Mouse (Mus musculus): ENCODE results near the gene Mau2. TPM values are rescaled to one million over a fixed set of nuclear protein-coding genes. Genes with fewer than 3 reads are reported as not detected.

The Mau2 gene
- polyA plus RNA-seq (2015; fragmentation: Nextera tagmentation; extraction: Ambion mirVana), result 59.5 and 62.8 TPM in 2 replicates

DNA sequence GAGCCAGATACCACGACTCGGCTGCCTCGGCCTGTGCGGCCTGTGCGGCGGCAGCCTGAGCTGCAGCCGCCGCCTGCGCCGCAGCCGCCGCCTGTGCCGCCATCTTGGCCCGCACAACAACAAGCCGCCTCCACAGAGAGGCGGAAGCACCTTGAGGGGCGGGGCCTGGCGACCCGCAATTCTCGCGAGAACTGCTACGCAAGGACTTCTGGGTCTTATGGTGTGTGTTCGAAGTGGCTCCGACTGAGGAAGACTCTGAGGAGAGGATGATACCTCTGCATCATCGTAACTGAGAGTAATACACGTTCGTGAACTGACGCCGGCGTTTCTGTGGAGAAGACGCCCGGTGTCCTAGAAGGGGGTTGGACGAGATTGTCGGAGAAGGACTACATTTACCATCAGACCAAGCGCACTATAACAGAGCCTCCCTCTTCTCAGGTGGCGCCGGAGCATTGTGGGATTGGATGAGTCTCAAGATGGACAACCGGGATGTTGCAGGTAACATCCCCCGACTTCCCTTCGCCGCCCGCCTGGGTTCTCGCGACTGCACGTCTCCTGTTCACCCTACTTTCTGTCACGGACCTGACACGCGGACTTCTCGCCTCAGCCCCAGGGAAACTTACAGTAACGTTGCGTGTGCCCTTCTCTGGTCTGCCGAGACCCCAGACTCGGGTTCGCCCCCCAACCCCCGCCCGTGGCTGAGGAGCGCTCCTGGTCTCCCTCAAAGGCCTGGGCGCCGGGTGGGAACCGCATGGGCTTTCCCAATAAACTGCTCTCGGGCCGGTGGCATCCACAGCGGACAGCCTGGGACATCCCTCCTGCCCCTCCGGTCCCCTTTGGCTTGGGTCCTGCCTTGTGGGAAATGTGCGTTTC is at the start of gene Mau2, which contains the start of gene Sugp1:
Mau2 (minus strand) TSS at position 152 of the 873 bp plus-strand sequence.
Sugp1 (plus strand) TSS at position 231 of the 873 bp plus-strand sequence.
- peak within 1 kb of the TSS; percentile 97 for H3K4me2 ChIP-seq (replicated peaks)
- no peaks in the 10 kb centered on the region for H3K27me3 ChIP-seq
- H3K36me3 ChIP-seq, result peaks cover 3% of the 10 kb centered on the region; the same call in 1 of the 2 replicates
- H3K4me1 ChIP-seq, result peaks cover 36% of the 10 kb centered on the region
- H3K9me3 ChIP-seq, result no peaks in the 10 kb centered on the region
- peak; percentile 97 for ATAC-seq (ENCODE audit: low FRiP score, low read depth)
- peak within 1 kb of the TSS; percentile 98 for H3K4me3 ChIP-seq
- H3K9ac ChIP-seq, result peak within 1 kb of the TSS; percentile 97
- peak within 1 kb of the TSS; percentile 70 for H3K27ac ChIP-seq
- under 1% methylated on average over 64 of the region's 65 CpGs for WGBS

DNA sequence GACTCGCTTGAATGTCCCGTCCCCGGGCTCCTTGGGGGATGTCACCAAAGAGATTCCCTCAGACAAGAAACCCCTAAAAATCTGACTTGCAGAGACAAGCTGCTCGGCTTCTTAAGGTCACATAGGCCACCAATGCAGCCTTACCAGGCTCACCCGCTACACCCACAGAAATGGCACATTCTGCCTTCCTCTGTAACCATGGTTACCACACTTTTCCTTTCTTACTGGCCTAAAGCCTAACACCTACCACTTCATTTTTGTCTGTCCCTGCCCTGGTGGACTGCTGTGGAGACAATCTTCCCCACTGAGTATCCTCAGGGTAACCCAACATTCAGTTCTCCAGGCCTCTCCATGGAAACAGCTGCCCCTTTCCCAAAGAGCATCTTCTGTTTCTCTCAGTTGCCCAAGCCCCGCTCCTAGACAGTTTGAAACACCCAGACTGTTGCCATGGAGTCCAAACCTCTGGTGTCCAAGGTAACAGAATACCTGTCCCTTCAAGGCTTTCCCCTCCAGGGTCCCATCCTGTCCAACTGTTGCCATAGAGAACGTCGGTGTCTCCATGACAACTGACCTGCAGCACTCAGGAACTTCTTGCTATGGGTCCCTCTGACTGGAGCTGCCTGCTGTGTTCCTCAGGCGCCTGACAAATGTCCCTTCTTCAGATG is 46.9 kb upstream of the Mau2 start:
- Histone ChIP-seq H3K4me1 (peaks cover 13% of the 10 kb centered on the region), H3K36me3 (no peaks in the 10 kb centered on the region), H3K27me3 (peaks cover 87% of the 10 kb centered on the region), H3K9me3 (no peaks in the 10 kb centered on the region), H3K27ac (no peak overlapping the region), H3K4me2 (replicated peaks) (no peak overlapping the region), H3K9ac (no peak overlapping the region), H3K4me3 (no peak overlapping the region)
- 68% methylated on average over 9 of the region's 9 CpGs for WGBS
- ATAC-seq (ENCODE audit: low FRiP score, low read depth), result no peak

DNA sequence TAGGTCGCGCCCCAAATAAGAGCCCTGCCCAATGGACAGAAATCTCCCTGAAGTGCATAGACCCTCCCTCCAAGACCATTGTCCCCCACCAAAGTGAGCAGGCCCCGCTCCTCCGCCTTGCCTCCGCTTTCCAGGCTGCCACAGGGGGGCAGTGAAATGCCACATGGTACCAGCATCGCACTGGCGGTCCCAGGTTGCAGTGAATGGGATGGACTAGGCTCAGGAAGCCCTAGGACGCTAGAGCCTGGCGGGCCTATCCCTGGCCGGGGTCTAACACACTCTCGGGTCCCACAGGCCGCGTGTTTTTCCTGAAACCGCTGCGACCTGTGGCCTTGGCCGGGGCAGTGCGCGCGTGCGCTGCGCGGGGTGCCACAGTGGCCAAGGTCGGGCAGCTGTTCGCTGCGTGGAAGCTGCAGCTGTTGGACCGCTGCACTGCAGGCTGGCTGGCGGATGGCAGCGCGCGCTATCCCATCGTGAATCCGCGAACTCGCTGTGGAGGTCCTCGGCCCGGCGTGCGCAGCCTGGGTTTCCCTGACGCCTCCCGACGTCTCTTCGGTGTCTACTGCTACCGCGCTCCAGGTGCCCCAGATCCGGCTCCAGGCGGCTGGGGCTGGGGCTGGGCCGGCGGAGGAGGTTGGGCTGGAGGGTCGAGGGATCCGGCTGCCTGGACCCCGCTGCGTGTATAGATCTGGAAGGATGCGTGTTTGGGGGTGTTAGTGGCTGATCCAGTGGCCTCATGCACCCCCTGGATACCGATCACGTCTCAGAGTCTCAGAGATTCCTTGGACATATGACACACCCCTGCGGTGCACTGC is 45.5 kb upstream of the Mau2 start:
- Histone ChIP-seq H3K9ac (peak overlapping the region; percentile 54), H3K27me3 (peaks cover 92% of the 10 kb centered on the region), H3K4me2 (replicated peaks) (peak overlapping the region; percentile 75), H3K9me3 (no peaks in the 10 kb centered on the region), H3K27ac (no peak overlapping the region), H3K4me1 (peaks cover 27% of the 10 kb centered on the region), H3K4me3 (peak overlapping the region; percentile 43), H3K36me3 (no peaks in the 10 kb centered on the region)
- ATAC-seq (ENCODE audit: low FRiP score, low read depth), result peak; percentile 48; the same call in 1 of the 2 replicates
- 5% methylated on average over 56 of the region's 56 CpGs for WGBS

DNA sequence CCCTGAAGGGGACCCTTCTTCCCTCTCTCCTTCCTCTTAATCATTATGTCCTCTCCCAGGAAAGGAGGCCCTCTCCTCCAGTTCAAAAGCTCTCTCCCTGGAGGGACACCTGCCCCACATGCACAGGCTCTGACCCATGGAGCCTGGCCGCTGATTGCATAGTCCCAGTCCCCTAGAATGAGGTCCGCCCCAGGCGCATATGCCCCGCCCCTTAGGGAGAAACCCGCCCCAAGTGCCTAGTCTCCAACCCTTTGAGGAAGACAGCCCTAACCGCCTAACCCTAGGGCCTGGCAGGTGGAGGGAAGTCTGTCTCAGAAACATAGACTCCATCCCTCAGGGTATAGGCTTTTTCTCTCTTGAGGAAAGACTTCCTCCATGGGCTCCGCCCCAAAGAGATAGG is 44.7 kb upstream of the Mau2 start:
- no peak overlapping the region; the same call in 1 of the 2 replicates for H3K9ac ChIP-seq
- ATAC-seq (ENCODE audit: low FRiP score, low read depth), result no peak
- no peaks in the 10 kb centered on the region for H3K9me3 ChIP-seq
- H3K27ac ChIP-seq, result no peak overlapping the region
- 7% methylated on average over 7 of the region's 7 CpGs for WGBS
- no peaks in the 10 kb centered on the region for H3K36me3 ChIP-seq
- peaks cover 28% of the 10 kb centered on the region for H3K4me1 ChIP-seq
- H3K4me3 ChIP-seq, result no peak overlapping the region
- no peak overlapping the region for H3K4me2 ChIP-seq (replicated peaks)
- peaks cover 100% of the 10 kb centered on the region for H3K27me3 ChIP-seq

DNA sequence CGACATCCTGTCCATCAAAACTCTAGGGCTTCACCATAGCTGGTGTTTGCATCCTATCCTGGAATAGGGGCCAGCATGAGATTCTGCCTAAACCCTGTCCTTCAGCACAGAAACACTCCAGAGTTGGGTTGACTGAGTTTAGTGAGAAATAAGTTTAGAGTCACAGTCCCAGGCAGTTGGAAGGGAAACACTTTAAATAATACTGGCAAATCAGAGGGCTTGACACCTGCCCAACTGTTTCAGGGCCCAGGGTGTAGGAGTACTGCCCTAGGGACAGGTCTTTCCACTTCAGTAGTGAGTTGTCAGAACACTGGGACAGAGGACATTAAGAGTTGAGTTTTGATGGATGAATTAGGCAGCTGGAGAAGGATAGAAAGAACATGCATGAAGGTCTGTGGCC is 43.6 kb upstream of the Mau2 start:
- Histone ChIP-seq H3K9me3 (no peaks in the 10 kb centered on the region), H3K9ac (no peak overlapping the region), H3K27me3 (peaks cover 100% of the 10 kb centered on the region), H3K36me3 (no peaks in the 10 kb centered on the region), H3K4me2 (replicated peaks) (no peak overlapping the region), H3K4me3 (no peak overlapping the region), H3K4me1 (peaks cover 28% of the 10 kb centered on the region), H3K27ac (no peak overlapping the region)
- ATAC-seq (ENCODE audit: low FRiP score, low read depth), result no peak
- WGBS, result 46% methylated on average over 1 of the region's 1 CpGs

DNA sequence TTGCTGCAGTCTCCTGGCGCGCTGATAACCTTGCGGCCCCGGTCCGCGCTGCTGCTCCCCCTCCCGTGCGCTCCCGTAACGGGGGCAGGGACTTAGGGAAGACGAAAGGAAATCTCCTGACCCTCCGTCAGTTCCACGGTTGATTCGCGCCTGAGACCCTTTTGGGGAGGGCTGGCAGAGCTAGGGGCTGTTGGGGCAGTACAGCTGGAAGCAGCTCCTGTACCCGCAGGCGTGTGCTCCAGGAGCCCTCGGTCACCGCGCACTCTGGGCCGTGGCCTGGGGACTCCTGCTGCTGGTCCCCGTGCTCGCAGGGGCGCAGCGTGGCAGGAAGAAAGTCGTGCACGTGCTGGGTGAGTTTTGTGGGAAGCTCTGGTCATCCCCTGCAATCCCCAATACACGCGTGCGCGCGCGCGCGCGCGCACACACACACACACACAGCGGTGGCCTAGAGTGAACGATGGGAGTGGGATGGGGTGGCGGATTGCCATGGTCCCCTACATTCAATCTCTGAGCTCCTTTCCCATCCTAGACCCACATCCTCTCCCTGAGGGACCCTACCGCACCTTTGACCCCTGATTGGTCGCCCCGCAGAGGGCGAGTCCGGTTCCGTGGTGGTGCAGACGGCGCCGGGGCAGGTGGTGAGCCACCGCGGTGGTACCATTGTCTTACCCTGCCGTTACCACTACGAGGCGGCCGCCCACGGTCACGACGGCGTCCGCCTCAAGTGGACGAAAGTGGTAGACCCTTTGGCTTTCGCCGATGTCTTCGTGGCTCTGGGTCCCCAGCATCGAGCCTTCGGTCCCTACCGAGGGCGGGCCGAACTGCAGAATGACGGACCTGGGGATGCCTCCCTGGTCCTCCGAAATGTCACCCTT is 41.9 kb upstream of the Mau2 start:
- peaks cover 28% of the 10 kb centered on the region for H3K4me1 ChIP-seq
- H3K4me3 ChIP-seq, result peak overlapping the region; percentile 46
- H3K4me2 ChIP-seq (replicated peaks), result peak overlapping the region; percentile 79
- H3K27ac ChIP-seq, result no peak overlapping the region
- H3K27me3 ChIP-seq, result peaks cover 88% of the 10 kb centered on the region
- H3K9me3 ChIP-seq, result no peaks in the 10 kb centered on the region
- no peak for ATAC-seq (ENCODE audit: low FRiP score, low read depth)
- WGBS, result 1% methylated on average over 71 of the region's 71 CpGs
- H3K36me3 ChIP-seq, result no peaks in the 10 kb centered on the region
- H3K9ac ChIP-seq, result peak overlapping the region; percentile 60

DNA sequence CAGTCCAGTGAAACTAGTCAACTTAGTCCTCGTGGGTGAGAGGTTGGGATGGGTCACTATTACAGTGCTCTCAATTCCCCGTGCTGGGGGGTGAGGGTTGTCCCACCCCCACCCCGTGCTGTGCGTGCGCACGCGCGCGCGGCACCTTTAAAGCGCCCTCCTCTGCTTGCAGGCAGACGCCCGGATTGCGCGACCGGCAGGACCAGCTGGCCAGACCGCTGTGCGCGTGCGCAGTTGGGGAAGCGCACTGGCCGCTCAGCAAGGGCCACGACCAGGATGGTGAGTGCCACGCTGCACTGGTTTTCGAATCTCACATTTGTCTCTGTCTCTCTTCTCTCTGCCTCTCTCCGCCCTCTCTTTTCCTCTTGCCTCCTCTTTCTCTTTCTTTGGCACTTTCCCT is 40.8 kb upstream of the Mau2 start, which contains the start of gene Hapln4:
Hapln4 (plus strand) TSS at position 173 of the 400 bp plus-strand sequence.
- Histone ChIP-seq H3K9ac (peak within 1 kb of the TSS; percentile 60), H3K4me1 (peaks cover 26% of the 10 kb centered on the region), H3K36me3 (no peaks in the 10 kb centered on the region), H3K4me3 (peak within 1 kb of the TSS; percentile 46), H3K4me2 (replicated peaks) (peak within 1 kb of the TSS; percentile 79), H3K27me3 (peaks cover 77% of the 10 kb centered on the region), H3K9me3 (no peaks in the 10 kb centered on the region), H3K27ac (no peak within 1 kb of the TSS)
- WGBS, result under 1% methylated on average over 26 of the region's 26 CpGs
- no peak for ATAC-seq (ENCODE audit: low FRiP score, low read depth)

DNA sequence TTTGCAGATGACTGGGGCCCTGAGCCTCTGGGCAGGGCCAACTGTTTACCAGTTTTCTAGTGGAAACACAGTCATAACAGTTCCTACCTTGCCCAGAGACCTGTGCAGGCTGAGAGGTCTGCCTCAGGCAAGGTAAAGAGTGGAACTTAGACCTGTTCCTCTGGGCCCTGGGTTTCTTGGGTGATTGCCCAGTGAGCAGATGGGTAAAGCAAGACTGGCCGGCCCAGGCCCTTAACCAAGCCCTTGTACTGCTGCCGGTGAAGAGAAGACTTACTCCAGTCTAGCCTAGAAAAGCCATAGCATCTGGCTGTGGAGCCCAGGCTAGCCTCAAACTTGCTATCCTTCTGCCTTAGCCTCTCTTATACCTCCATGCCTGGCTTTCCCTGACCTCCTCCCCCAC is 39.4 kb upstream of the Mau2 start:
- H3K27me3 ChIP-seq, result peaks cover 64% of the 10 kb centered on the region

DNA sequence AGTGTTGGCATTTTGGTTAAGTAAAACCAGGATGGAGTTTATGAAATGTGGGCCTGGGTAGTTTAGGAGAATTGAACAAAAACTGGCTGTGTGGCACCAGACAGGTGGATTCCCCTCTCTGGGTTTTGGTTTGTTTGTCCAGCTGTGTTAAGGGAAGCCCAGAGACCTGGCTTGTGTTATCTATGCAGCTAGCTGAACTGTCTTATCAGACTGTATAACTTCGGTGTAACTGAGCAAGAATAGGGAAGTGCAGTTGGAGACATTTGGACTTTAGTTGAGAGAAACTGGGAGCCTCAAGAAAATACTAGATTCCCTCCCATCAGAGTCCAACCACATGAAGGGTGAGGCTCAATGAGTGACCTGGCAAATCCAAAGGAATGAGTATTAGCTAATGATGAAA is 31.1 kb upstream of the Mau2 start:
- Histone ChIP-seq H3K9ac (no peak overlapping the region), H3K4me2 (replicated peaks) (no peak overlapping the region), H3K36me3 (peaks cover 36% of the 10 kb centered on the region), H3K4me3 (no peak overlapping the region), H3K27ac (no peak overlapping the region), H3K9me3 (no peaks in the 10 kb centered on the region), H3K27me3 (peaks cover 13% of the 10 kb centered on the region), H3K4me1 (0 out of 2 replicates have a peak, but pooled peaks cover 9% of the 10 kb centered on the region)
- no peak for ATAC-seq (ENCODE audit: low FRiP score, low read depth)
- WGBS, result 78% methylated on average over 1 of the region's 1 CpGs

More for the DNA sequence above, 39.4 kb upstream of the Mau2 start:
- WGBS, result 80% methylated on average over 2 of the region's 2 CpGs
- Histone ChIP-seq H3K27ac (no peak overlapping the region), H3K4me1 (peaks cover 18% of the 10 kb centered on the region), H3K4me3 (no peak overlapping the region), H3K36me3 (no peaks in the 10 kb centered on the region), H3K4me2 (replicated peaks) (no peak overlapping the region), H3K9me3 (no peaks in the 10 kb centered on the region), H3K9ac (no peak overlapping the region)
- no peak for ATAC-seq (ENCODE audit: low FRiP score, low read depth)

DNA sequence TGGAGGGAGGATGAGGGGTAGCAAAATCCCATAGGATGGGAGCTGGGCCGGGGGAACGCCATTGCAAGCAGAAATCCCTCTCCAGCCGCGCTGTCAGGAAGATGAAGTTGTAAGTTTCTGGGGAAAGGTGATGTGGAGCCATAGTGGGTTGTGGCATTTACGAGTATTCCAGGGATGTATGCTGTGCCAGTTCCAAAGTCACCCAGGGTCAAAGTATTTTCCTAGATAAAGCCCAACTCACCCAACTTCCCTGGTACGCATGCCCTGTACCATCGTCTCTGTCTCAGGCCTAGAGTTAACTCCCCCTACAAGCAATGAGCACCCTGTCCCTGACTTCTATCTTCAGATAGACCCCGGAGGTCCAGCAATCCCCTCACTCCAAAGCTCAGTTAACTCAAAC is 30.6 kb upstream of the Mau2 start:
- peaks cover 42% of the 10 kb centered on the region for H3K36me3 ChIP-seq
- H3K4me1 ChIP-seq, result 0 out of 2 replicates have a peak, but pooled peaks cover 9% of the 10 kb centered on the region
- peaks cover 13% of the 10 kb centered on the region for H3K27me3 ChIP-seq
- no peak overlapping the region for H3K4me3 ChIP-seq
- no peaks in the 10 kb centered on the region for H3K9me3 ChIP-seq
- no peak overlapping the region for H3K27ac ChIP-seq
- no peak for ATAC-seq (ENCODE audit: low FRiP score, low read depth)
- peak overlapping the region; percentile 54 for H3K4me2 ChIP-seq (replicated peaks)
- peak overlapping the region; percentile 48; the same call in 1 of the 2 replicates for H3K9ac ChIP-seq
- WGBS, result 63% methylated on average over 8 of the region's 8 CpGs
